Mouse (Mus musculus): ENCODE data around the gene Adgrd1.
A peak's percentile ranks its signal among the peaks of the same experiment; 100 is the strongest.

Gene Adgrd1

DNA sequence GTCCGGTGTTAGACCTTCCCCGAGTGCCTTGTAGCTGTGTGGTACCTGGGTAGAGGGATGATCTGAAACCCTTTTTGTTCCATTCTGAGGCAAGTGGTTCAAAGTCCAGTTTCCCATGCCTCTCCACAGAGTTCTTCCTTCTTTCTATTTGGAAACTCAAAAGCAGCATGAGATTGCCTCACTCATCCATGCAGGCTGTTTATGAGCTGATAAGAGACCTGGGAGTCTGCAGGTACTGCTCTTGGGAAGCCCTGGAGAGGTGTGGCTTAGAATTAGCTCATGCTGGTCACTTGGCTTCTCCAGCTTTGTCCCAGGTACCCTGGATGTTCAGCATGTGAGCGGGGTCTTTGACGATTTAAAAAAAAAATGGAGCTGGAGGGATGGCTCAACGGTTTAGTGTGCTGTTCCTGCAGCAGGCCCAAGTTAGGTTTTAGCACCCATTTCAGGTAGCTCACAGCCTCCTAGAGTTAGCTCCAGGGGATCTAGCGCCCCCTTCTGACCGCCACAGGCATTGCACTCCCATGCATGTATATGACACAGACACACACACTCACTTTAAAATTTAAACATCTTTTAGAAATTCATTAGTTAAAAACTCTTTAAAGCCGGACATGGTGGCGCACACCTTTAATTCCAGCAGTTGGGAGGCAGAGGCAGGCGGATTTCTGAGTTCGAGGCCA lies 65.0 kb downstream of the Adgrd1 start:
- no peak for DNase-seq

DNA sequence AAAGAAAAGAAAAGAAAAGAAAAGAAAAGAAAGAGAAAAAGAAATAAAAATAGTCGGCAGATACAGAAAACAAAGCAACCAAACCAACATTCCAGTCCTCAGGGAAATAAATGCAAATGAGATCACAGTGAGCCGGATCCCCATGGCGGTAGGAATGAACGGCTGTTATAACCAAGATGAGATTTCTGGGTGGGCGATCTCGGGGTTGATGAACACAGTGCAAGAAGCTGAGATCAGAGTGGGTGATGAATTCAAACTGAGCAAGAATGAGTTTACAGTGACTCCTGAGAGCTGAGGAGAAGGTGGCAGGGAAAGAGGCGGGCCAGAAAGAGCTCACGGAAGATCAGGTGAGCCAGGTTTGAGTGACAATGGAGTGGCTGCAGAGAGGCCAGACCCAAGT lies 66.9 kb downstream of the Adgrd1 start:
- DNase-seq, result no peak

DNA sequence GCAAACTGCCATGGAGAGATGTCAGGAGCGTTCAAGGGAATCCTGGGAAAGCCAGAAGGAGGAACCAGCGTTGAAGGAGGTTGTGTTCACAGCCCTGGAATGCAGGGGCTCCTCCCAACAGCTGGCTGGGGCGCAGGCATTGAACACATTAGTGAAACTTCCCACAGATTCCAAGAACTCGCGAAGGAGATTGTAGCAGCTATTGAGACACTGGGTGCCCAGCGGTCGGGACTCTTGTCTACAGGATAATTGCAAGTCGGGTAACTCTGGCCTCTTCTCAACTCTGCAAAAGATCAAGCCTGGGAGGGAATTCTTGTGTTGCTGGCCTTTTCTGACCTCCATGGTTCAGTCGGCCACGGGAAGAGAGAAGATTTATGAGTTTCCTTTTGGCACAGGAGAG lies 67.5 kb downstream of the Adgrd1 start:
- DNase-seq, result no peak

DNA sequence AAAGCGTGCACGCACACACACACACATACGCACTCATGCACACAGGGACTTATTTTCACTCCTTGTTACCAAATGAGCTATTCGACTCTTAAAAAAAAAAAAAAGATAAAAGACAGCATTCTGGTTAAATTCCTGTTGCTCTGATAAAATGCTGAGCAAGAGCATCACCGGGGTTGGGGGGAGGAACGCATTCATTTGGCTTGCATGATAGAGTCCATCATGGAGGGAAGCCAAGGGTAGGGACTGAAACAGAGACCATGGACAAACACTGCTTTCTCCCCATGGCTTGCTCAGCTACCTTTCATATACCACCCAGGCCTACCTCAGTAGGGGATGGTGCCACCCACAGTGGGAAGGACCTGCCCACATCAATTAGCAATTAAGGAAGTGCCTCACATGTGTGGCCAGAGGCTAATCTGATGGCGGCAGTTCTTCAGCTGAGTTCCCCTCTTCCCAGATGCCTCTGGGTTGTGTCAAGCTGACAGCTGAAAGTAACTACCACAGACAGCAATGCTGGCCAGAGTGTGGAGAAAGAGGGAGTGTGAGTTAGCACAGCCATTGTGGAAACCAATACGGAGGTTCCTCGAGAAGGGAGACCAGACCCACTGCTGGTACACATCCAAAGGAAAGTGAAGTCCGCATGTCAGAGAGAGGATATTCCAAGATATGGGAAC lies 68.5 kb downstream of the Adgrd1 start:
- DNase-seq, result no peak

DNA sequence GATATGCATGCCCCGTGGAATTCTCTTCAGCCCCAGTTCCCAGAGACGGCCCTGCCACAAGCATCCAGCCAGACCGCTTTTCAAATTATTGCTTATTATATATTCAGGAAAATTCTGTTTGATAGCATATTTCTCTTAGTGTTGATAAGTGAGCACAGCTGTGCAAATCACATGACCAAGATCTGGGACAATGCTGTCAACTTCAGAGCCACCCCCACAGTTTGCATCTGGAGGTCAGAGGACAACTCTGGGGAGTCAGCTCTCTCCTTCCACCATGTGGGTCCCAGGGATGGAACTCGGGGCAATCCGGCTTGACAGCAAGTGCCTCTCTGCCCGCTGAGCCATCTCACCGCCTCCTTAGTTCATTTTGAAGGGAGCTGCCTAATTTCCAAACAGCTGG lies 69.0 kb downstream of the Adgrd1 start:
- no peak for DNase-seq

DNA sequence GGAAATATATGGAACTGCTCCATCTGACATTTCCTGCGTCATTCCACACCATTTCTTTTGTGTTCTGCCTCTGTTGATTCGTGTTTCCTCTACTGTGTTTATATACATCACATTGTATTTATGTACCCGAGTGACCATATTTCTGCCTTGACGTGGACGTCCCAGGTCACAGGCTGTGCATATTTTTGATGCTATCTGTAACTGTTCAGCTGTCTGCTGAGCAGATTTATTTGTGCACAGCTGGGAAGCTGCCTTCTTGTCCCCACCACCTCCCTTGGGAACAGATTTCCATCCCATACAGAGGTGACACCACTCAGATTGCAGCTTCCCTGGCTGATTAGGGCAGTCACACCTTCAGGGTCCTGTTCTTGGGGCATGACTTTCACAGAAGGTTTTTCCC lies 72.5 kb downstream of the Adgrd1 start:
- DNase-seq, result no peak

DNA sequence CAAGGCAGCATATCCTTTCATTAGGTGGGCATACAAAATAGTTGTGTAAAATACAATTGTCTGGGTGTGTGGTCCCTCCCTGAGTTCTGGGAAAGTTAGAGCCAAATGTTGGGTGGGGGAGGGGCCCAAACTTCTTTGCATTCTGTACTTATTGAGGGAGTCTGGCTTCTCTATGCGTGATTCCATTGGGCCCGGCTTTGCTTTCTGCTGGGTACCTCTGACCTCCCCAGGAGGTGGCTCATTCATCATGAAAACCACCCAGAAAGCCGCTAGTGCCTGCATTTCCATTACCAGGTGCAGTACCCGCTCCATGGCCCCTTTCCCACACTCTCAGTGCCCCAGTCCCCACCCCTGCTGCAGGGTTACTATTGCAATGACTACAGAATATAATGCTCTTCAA lies 73.0 kb downstream of the Adgrd1 start:
- no peak for DNase-seq

DNA sequence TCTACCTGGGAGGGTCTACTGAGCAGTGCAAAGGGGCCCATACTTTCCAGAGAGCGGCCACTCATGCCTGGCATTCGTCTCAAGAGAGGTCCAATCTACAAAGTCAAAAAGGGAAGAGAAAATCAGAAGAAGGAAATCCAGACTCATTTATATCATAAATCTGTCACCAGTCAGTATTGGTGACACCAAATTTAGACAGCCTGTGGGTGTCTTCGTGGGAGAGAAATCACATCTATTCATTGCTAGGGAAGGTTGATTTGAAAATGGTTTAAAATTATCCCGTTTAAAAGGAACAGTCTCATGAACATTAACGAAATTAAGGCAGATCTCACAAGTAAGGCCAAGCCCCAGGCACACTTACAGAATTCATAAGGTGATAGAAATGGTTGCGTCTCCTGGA lies 76.0 kb downstream of the Adgrd1 start:
- DNase-seq, result no peak

DNA sequence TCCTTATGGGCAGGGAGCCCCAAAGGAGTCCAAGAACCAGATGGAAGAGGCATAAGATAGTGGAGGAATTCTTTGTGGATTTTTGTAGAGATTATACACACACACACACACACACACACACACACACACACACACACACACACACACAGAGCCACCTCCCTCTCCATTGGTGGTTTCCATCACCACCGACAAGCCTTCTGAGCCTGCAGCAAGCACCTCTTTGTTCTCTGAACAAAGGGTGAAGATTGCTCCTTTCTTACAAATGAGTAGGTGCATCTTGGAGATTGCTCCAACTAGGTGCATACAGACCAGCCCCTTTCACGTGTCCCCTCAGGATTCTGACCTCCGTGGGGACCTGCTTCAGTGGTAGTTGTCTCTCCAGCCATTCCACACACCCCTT lies 79.4 kb downstream of the Adgrd1 start:
- no peak for DNase-seq

DNA sequence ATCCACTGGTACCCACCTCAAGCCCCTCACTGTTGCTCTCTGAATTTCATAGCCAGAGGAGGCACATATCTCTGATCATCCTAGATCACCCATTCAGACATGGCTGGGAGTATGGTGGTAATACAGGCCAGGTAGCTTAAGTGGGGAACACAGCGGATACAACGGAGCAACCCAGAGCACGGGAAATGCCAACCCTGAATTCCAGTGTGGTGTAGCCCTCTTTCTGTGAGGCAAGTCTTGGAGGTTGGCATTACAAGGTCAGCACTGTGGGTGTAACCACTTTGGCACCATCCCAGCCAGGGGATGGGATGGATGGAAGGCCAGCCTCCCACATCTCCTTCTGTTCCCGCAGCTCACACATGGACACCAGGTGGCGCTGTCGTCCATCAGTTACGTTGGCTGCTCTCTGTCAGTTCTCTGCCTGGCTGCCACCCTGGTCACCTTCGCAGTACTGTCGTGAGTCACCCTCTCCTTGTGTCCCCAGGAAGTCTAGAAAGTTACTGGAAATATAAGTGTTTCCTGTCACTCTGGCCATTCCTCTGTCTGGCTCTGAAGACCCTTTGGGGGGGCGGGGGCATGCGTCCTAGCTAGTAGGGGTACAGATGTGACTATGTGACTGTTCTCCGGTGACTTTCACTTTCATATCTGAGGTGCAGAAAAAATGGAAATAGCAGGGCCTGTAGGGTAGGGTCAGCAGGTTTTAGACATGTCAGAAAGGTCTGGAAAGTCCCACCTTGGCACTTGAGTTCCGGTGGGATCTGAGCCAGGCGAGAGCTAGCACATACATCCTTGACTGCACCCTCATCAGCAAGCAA lies 81.4 kb downstream of the Adgrd1 start:
- peak; percentile 95 for DNase-seq

DNA sequence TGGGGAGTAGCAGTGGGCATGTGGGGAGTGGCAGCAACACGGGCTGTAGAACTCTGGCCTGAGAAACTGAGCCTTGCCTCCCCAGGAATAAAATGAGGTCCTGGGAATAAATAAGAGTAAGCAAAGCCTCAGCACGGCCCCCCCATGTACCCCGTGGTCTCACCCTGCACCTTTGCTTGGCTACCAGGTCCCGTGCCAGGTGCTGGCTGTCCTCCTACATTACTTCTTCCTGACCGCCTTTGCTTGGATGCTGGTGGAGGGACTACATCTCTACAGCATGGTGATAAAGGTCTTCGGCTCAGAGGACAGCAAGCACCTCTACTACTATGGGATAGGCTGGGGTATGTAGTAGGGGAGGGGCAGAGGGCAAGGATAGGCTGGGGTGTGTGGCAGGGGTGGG lies 82.8 kb downstream of the Adgrd1 start:
- no peak for DNase-seq

DNA sequence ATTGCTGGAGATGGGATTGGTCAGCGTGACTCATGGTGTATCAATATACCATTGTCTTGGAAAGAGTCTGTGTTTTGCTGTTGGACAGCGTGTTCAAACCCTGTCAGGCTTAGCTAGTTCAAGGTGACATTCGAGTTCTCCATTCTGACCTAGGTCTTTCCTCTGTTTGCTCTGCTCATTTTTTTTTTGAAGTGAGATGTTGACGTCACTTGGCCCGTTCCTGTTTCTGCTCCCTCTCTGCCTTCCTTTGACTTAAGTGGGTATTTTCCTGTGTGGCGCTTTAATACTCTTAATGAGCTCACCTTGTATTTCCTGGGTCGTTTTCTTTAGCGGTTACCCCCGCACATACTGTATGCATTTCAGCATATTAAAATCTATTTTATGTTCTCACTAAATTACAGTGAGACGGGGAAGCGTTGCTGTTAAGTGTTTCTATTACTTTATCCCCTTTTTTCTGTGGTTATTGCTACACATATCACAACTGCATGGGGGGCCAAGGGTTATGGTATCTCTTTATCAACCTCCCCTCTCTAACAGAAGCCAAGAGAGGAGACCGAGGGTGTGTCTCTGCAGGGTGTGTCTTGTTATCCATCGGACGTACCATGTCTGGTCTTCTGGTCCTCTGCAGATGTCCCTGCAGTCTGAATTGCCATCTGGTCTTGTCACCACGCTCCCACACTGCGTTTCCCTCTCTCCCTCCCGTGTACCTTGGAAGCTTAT lies 83.6 kb downstream of the Adgrd1 start:
- no peak for DNase-seq

DNA sequence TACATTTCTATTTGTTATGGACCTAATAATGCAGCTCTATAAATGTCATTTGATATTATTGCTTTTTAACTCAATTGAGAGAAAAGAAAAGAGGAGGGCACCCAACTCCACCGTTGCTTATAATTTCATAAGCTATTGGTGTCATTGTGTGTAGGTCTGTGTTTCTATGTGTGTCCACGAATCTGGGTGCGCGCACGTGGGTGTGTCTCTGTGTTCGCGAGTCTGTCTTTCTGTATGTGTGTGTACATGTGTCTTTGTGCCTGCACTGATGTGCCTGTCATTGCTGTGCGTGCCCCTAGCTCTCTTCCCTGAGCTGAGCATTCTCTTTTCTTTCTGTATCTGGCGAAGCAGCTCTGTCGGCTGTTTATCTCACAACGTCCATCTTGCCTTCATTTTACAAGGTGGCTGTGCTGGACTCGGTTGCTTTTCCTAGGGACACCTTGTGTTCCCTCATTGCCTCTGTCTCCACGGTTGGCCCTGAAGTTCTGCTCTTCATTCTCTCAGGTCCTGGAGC lies 84.2 kb downstream of the Adgrd1 start:
- no peak for DNase-seq

DNA sequence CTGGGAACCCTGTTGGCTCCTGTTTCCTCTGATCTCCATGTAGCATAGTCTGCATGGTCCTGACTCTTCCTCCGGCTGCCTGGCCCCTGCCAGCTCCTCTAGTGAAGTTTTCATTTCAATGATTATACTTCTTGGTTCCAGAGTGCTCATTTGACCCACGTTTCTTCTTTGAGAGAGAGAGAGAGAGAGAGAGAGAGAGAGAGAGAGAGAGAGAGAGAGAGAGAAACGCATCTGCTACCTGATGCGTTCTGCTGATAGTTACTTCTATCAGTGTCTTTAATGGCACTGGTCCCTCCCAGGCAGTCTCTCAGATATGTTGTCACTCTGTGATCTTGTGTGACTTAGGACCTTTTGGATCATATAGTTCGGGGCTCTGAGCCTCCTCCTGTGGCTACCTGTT lies 84.9 kb downstream of the Adgrd1 start:
- no peak for DNase-seq

DNA sequence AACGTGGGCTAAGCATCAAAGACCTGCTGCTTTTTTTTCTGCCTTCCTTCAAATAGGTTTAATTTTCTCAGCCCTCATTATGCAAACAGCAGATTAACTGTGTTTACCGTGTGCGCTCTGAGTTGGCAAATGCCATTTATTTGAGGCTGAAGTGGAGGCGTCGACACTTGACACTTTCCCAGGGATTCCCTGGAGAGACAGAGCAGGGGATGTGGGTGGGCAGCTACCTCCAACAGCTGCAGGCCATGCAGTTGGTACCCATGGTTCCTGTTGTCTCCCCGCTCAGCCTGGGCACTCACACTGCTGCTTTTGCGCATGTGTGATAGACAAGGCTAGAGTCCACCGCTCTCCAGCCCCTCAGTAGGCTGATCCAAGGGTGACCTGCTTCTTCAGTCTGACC lies 86.0 kb downstream of the Adgrd1 start:
- DNase-seq, result no peak

DNA sequence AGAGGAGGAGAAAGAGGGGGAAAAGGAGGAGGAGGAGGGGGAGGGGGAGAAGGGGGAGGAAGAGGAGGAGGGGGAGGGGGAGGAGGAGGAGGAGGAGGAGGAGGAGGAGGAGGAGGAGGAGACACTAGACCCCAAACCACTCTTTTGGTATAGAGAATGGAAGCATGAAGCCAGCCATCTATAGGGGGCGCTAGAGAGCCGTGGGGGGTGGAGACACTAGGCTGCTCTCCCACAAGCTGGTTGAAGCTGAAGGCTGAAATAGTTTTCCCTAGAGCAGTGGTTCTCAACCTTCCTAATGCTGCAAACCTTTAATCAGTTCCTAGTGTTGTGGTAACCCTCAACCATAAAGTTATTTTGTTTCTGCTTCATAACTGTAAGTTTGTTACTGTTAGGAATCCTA lies 89.7 kb downstream of the Adgrd1 start:
- peak; percentile 49 for DNase-seq

DNA sequence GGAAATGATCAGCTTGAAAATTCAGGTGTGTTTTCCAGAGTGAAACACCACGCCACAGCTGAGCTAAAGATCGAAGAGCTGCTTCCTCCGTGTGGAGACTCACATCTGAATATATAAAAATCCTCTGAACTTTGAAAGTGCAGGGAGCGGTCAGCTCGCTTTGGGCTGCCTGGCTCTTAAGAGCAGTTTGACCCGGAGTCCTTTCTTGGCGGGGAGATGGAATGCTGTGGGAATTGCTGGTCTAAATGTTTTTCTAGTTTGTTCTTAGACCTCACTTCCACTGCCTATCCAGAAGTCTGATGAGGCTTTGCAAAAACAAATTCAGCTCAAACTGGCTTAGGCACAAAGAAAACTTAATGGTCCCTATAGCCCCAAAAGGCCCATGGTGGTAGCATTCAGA lies 90.4 kb downstream of the Adgrd1 start:
- DNase-seq, result no peak

DNA sequence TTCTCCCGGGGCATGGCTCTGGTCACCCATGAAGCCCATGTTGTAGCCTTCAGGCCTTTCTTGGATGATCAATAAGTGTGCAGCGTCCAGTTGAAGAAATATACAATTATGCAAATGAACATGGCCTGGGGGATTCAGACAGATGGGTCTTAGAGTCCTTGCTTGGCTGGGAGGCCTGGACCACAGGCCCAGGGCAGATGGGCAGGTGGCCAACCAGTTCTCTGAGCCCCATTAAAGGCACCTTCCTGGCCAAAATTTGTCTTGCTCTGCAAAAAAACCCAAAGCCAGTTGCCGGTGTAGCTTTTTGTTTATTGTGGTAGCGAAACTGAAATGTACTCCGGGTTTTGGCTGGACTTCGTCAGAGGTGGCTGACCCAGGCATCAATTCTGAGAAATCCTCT lies 92.5 kb downstream of the Adgrd1 start:
- DNase-seq, result no peak

DNA sequence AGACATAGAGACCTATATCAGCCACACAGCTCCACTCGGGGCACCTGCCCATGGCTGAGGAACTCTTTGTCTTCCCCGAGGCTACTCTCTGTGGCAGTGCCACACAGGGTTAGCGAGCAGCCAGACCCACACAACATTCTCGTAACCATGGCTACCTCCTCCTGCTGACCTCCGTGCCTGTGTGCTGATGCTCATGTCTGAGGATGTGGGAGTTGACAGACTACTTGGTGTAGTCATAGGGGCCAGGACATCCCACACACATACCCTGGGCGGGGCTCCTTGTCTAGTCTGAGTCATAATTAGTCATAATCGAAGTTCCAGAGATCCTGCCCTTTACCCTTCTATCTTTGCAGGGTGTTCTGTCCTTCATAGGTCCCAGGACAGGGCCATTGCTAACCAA lies 93.5 kb downstream of the Adgrd1 start:
- no peak for DNase-seq

DNA sequence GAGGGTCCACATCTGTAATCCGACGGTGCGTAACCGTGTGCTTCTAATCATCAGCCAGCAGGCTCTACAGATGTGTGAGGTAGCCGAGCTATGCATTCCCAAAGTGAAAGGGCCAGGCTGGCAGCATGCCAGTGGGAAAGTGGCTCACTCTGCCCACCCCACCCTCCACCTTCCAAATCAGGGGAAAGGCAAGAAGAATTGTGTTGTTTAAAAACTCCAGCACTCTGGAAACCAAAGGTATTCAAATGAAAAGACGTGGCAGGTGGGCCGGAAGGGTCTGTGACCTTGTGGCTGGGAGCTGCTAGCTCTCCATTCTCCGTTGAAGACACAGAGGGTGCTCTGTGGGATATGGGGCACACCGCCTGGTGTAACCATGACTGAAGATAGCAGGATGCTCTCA lies 100.0 kb downstream of the Adgrd1 start:
- no peak for DNase-seq

DNA sequence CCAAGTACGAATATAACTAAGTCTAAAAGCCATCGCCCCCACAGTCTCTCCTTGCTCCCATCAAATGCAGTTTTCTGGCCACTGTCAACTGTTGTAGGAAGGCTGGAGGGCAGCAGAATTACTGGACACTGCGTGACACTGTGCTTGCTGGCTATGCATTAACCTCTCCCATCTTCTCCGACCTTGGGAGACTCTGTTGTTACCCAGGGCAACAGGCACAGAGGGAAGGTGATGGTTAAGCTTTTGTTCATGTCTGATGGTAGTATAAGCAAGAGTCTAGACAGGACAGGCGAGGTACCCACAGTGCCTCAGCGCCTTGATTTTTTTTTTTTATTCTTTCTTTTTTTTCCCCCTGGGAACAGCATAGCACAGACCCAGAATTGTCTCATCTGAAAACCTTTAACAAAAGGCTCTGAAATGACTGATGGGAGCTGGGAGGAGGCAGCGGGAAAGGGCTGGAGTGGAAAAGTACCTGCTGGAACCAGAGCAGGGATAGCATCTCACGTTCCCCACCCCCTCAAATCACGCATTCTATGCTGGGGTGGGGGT lies 100.5 kb downstream of the Adgrd1 start:
- DNase-seq, result no peak

DNA sequence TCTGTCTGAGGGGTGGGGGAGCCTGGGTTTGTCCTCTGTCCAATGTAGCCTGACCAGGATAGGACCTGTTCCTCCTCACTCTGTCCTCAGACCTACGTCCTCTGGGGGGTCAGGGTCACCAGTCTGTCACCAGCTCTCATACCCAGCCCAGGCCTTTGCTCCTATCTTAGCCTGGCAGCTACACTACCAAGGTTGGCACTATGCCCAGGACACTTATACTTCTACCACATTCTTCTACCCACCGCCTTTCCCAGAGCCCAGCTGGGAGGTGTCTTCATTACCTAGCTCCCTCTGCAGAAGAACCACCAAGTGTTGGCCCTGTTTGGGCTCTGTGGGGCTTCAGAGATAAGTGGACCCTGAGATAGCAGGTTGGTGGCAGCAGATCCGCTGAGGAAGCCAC lies 103.6 kb downstream of the Adgrd1 start:
- no peak for DNase-seq

DNA sequence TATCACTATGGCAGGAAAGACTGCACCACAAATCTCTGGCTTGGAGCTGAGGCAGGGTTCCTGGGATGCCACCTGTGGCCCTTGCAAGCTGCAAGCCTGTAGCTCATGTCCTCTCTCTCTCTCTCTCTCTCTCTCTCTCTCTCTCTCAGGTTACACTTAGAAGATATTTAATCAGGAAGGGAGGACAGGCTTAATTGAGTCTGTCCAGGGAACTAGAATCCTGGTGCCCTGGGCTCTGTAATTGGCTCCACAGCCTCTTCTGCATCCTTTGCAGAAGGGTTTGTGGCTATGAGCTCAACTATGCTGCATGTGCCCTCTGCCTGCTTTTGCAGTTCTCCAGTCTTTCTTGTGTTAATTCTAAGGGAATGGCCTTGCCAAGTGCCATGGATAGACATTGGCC lies 111.7 kb downstream of the Adgrd1 start:
- no peak for DNase-seq

All from right cerebral cortex, postnatal 14 days (tissue).